Mouse (Mus musculus): ENCODE measurements at regions not wholly inside any gene's neighbourhood (a gene's known extent, or its start where the extent isn't known, plus 50 kb on each side); places are given as distances from the start of the nearest gene placed in this dataset.

- DNase-seq (ENCODE audit: low spot score) = no peak
Observed at GRCm38 (mm10) chr11:24569655-24570054, 491.8 kb downstream of the Bcl11a start.

DNA sequence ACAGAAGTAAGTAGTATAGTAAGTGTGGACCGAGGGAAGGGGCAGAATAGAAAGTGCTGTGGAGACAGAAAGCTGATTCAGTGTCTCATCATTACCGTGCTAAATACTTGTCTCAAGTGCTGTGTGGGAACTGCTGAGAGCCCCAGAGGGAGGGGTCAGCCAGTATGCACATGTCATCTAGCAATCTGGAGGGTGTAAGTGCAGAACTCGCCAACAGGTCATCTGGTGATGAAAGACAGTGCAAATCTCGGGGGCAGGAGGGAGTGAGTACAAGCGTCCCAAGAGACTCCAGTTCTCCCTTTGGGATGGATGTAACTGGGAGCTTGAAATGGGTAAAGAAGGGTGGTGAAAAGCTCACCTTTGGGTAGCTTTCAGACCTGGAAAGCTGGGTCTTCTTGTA lies 535.7 kb downstream of the Bcl11a start:
- DNase-seq (ENCODE audit: low spot score) = no peak

DNA sequence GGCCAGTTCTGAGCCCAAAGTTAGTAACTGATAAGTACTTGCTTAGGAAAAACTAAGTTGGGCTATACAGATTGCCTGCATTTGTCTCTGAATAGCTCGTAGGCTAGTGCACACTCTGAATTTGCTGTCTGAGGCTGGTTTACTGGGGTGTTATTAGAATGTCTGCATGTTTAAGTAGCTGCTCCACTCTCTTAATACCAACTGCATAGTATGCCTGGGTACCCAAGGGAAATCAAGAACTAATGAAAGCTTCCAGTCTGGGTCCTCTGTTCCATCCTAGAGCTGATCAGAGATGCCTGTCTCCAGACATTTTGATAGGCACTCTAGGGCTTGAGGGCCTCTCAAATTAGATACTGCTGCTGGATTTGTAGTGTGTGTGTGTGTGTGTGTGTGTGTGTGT lies 537.6 kb downstream of the Bcl11a start:
- no peak for DNase-seq (ENCODE audit: low spot score)

GRCm38 (mm10) chr11:24618586-24618985 lies 540.7 kb downstream of the Bcl11a start:
- no peak for DNase-seq (ENCODE audit: low spot score)

DNA sequence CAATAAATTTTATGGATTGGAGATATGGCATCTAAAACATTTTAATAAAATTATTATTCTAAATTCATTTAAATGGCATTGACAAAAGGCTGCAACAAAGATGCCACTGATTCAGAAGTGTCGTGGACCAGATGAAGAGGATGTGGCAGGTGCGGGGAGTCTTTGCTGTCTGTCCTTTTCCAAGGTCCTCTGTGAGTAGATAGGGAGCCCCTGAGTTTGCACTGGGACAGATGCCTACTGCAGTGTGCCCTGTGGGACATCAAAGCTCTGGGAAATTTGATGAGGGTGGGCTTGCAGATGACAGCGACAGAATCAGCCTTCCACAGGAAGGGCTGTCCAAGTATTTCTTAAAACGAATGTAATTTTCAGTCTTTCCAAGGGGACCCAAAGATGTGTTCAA lies 541.2 kb downstream of the Bcl11a start:
- DNase-seq (ENCODE audit: low spot score) = no peak

DNA sequence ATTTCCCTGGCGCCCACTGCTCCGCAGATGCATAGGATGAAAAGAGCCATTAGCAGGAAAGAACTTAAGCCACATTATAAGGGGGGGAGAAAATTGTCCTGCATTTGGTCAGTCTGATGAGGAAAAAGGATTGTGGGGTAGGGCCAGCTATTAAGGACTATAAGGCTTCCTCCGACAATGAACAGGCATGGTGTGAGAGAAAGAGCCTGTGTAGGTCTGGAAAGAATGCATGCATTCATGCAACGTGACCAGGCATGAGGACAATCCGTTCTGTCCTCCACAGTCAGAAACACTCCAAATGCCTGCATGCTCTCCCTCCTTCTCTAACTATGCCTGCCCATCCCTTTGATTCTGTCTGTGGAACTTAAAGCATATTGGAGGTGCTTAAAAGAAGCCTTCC lies 550.8 kb downstream of the Bcl11a start:
- no peak for DNase-seq (ENCODE audit: low spot score)

- DNase-seq (ENCODE audit: low spot score) = no peak
Observed at GRCm38 (mm10) chr11:24629431-24629830, 551.6 kb downstream of the Bcl11a start.

DNA sequence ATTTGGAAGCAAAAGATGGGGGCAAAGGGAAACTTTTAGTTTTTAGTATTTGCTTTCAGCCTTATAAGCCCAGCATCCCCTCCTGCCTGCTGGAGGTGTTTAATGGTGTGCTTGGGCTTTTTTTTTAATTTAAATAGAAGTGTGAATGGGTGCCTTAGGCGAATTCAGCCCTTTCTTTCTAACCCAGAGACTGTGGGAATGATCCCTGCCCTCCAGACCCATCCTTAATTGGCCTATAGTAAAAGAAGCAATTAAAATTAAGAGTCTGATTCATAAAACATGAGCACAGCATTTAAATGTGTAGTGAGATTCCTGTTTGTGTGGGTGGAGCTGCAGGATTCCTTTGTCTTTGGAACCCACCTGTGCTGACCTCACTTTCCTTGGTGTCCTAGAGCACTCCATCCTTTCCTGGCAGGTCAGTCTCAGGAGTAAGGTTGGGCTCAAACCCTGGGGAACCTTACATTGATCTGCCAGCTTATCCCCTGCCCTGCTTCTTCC lies 552.6 kb downstream of the Bcl11a start:
- no peak for DNase-seq (ENCODE audit: low spot score)

DNA sequence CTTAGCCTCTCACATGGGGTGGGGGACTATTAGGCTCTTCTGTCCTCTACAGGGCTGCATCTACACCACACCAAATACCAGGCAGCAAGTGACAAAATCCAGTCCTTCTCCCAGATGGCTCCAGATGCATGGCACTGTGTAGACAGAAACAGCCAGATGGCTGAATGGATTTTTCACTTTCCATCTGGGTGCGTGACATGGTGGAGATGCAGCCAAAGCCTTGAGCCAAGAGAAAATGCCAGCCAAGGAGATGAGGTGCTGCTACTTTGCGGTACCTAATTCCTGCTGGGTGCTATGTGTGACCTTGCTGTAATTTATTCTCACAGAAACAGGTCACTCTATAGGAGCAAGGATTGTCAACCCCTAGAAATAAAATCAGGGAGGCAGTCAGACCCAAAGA lies 553.8 kb downstream of the Bcl11a start:
- no peak for DNase-seq (ENCODE audit: low spot score)

GRCm38 (mm10) chr11:24636716-24637115 lies 558.9 kb downstream of the Bcl11a start:
- DNase-seq (ENCODE audit: low spot score) = no peak

GRCm38 (mm10) chr11:24643439-24644109 lies 565.7 kb downstream of the Bcl11a start:
- peak; percentile 35 for DNase-seq (ENCODE audit: low spot score)

- no peak for DNase-seq (ENCODE audit: low spot score)
Observed at GRCm38 (mm10) chr11:24652852-24653251, 575.0 kb downstream of the Bcl11a start.

DNA sequence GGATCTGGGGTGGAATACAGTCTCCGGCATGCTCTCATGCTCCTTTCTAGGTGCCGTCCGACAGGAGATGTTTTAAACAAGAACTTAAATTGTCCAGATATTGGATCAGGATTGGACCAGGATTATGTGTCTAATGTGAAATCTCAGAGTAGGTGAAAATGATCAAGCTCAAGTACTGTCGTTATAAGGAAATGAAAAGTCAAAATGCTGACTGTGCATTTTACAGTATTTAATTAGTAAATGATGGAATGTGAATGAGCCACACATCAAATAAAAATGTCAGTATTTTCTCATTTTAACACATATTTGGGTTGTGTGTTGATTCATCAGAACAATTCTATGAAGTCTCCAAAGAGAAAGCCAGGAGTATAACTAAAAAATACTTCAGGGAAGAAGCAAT lies 586.2 kb downstream of the Bcl11a start:
- DNase-seq (ENCODE audit: low spot score) = no peak

- no peak for DNase-seq (ENCODE audit: low spot score)
Observed at GRCm38 (mm10) chr11:24665310-24665709, 587.5 kb downstream of the Bcl11a start.

- DNase-seq (ENCODE audit: low spot score) = no peak
Observed at GRCm38 (mm10) chr11:24671662-24672061, 593.8 kb downstream of the Bcl11a start.

GRCm38 (mm10) chr11:24673248-24674207 lies 595.7 kb downstream of the Bcl11a start:
- peak; percentile 5 for DNase-seq (ENCODE audit: low spot score)

DNA sequence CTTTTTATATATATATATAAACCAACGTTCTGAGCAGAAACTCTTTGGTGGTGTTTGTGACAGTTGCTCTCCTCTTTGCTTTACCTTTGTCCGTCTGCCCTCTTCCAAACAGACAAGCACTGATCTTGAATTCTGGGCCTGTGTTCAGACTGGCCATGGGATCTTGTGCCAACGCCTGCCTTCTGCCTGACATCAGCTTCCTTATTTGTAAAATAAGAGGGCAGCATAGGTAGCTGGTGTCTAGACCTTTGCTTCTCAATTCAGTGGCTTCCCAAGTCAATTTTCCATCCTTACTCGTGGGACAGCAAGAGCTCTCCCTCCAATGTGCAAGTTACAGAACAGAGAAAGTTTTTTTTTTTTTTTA lies 596.3 kb downstream of the Bcl11a start:
- no peak for DNase-seq (ENCODE audit: low spot score)

DNA sequence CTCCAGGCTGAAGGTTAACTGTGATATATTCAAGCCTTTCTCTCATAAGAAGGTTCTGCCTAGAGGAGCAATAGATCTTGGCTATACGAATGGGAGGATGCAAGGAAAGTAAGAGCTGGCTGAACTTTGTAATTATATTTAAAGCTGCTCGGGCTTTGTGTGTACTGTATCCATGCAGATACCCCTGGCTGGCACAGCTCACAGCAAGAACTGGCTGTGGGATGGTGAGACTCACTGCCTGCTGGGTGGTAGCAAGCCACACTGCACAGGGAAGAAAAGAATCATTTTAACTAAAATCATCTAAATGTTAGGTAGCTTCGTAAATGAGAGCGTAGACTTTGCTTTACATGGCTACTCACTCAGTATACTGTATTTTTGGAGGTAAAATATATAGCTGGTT lies 599.2 kb downstream of the Bcl11a start:
- DNase-seq (ENCODE audit: low spot score) = no peak

DNA sequence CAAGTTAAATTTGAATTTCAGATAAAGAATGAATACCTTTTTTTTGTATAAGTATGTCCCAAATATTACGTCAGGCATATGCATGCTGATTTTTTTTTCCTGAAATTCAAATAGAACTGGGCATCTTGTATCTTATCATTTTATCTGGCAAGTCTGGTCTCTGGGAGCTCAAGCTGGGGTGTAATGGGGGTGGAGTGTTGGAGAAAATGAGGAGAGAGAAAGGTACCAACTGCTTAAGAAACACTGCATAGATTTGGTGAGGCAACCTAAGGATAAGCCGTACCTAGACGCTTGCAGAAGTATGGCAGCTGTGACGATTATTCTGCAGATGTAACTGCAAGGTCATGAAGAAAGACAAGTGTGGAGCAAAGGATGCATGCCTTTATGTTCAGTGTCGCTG lies 601.7 kb downstream of the Bcl11a start:
- no peak for DNase-seq (ENCODE audit: low spot score)

- no peak for DNase-seq (ENCODE audit: low spot score)
Observed at GRCm38 (mm10) chr11:24682423-24682822, 604.6 kb downstream of the Bcl11a start.

- DNase-seq (ENCODE audit: low spot score) = peak; percentile 36
Observed at GRCm38 (mm10) chr11:24685545-24686467, 608.0 kb downstream of the Bcl11a start.

GRCm38 (mm10) chr11:24688160-24688782 lies 610.4 kb downstream of the Bcl11a start:
- no peak for DNase-seq (ENCODE audit: low spot score)
